Mouse (Mus musculus): ENCODE measurements around the gene Mrpl47. TPM values are rescaled to one million over a fixed set of nuclear protein-coding genes. Genes with fewer than 3 reads are reported as not detected.
A peak's percentile ranks its signal among the peaks of the same experiment; 100 is the strongest.
"Not testable (repeated sequence)": the region's sequence is repeated elsewhere in the genome, so short reads cannot be mapped to it uniquely, and the experiment has no call there.

Gene Mrpl47
- polyA plus RNA-seq, 1 experiment from 2014 or later: 30.2 TPM

DNA sequence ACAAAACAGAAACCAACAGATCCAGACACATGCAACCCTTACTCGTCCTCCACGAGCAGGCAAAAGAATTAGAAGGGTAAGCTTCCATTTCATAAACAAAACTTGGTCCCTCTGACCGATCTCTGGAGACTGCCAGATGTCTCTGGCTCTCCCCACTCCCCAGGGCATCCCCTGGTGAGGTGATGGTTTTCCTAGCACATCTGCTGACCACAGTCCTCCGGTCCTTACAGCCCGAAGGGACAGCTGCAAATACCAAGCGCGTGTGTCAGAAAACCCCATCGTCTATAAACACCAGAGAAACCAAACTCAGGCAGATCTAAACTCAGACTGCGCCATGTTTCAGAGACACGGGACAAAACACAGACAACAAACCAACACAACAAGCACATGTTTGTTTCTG lies 32.8 kb downstream of the Mrpl47 start:
- not testable (repeated sequence) for H3K9ac ChIP-seq; H3K36me3 ChIP-seq; H3K4me2 ChIP-seq (replicated peaks); H3K4me1 ChIP-seq; ATAC-seq (ENCODE audit: low FRiP score, low read depth); H3K4me3 ChIP-seq; H3K9me3 ChIP-seq; H3K27me3 ChIP-seq; H3K27ac ChIP-seq
- 88% methylated on average over 10 of the region's 10 CpGs for WGBS

DNA sequence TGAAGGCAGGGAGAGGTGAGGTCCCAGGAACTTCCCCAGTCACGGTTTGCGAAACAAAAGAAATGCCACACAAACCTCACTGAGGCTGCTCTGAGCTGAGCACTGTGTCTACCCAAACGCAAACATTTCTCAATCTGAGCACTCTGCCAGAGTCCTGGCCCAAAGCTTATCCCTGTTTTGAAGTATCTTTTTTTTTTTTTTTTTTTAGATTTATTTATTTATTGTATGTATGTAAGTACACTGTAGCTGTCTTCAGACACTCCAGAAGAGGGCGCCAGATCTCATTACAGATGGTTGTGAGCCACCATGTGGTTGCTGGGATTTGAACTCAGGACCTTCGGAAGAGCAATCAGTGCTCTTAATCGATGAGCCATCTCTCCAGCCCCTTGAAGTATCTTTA lies 33.4 kb downstream of the Mrpl47 start:
- not testable (repeated sequence) for H3K4me1 ChIP-seq; H3K27me3 ChIP-seq; H3K9me3 ChIP-seq; H3K9ac ChIP-seq; H3K4me3 ChIP-seq; H3K36me3 ChIP-seq; H3K4me2 ChIP-seq (replicated peaks); H3K27ac ChIP-seq; ATAC-seq (ENCODE audit: low FRiP score, low read depth)
- WGBS: 97% methylated on average over 6 of the region's 6 CpGs

- H3K9me3 ChIP-seq: no peaks in the 10 kb centered on the region
These were observed 39.1 kb downstream of the Mrpl47 start for GRCm38 (mm10) chr3:32698228-32698863.

DNA sequence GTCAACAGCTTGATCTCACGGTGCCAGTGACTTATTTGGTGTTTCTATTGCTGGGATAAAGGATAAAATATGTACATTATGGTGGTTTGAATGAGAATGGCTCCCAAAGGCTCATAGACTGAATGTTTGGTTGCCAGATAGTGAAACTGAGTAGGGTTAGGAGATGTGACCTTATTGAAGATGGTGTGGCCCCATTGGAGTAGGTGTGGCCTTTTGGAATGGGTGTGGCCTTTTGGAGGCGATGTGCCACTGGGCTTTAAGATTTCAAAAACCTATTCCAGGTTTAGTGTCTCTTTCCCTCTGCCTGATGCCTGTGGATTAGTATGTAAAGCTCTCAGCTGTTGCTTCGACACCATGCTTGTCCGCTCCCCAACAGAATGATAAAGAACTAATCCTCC lies 41.8 kb downstream of the Mrpl47 start:
- no peak for ATAC-seq (ENCODE audit: low FRiP score, low read depth)
- Histone ChIP-seq H3K9me3 (no peaks in the 10 kb centered on the region), H3K4me2 (replicated peaks) (no peak overlapping the region), H3K9ac (no peak overlapping the region), H3K4me3 (no peak overlapping the region), H3K4me1 (no peaks in the 10 kb centered on the region), H3K36me3 (no peaks in the 10 kb centered on the region), H3K27me3 (no peaks in the 10 kb centered on the region), H3K27ac (no peak overlapping the region)
- 88% methylated on average over 4 of the region's 4 CpGs for WGBS

More at GRCm38 (mm10) chr3:32698228-32698863, 39.1 kb downstream of the Mrpl47 start:
- Histone ChIP-seq H3K4me3 (no peak overlapping the region), H3K4me1 (no peaks in the 10 kb centered on the region), H3K36me3 (no peaks in the 10 kb centered on the region), H3K9ac (no peak overlapping the region), H3K27ac (no peak overlapping the region), H3K27me3 (no peaks in the 10 kb centered on the region), H3K4me2 (replicated peaks) (no peak overlapping the region)
- peak; percentile 66; the same call in 1 of the 2 replicates for ATAC-seq (ENCODE audit: low FRiP score, low read depth)
- 43% methylated on average over 7 of the region's 7 CpGs for WGBS

GRCm38 (mm10) chr3:32694737-32695582 lies 42.4 kb downstream of the Mrpl47 start:
- 64% methylated on average over 12 of the region's 12 CpGs for WGBS

GRCm38 (mm10) chr3:32694211-32694610 lies 43.2 kb downstream of the Mrpl47 start:
- Histone ChIP-seq H3K4me1 (no peaks in the 10 kb centered on the region), H3K27me3 (no peaks in the 10 kb centered on the region), H3K4me2 (replicated peaks) (no peak overlapping the region), H3K9ac (no peak overlapping the region), H3K4me3 (no peak overlapping the region), H3K36me3 (no peaks in the 10 kb centered on the region), H3K9me3 (no peaks in the 10 kb centered on the region), H3K27ac (no peak overlapping the region)
- no peak for ATAC-seq (ENCODE audit: low FRiP score, low read depth)
- 72% methylated on average over 5 of the region's 5 CpGs for WGBS

More at GRCm38 (mm10) chr3:32694737-32695582, 42.4 kb downstream of the Mrpl47 start:
- no peak overlapping the region for H3K27ac ChIP-seq
- H3K4me3 ChIP-seq: no peak overlapping the region
- no peaks in the 10 kb centered on the region for H3K4me1 ChIP-seq
- H3K27me3 ChIP-seq: no peaks in the 10 kb centered on the region
- ATAC-seq (ENCODE audit: low FRiP score, low read depth): no peak
- H3K4me2 ChIP-seq (replicated peaks): no peak overlapping the region
- no peaks in the 10 kb centered on the region for H3K9me3 ChIP-seq
- no peak overlapping the region for H3K9ac ChIP-seq
- no peaks in the 10 kb centered on the region for H3K36me3 ChIP-seq

DNA sequence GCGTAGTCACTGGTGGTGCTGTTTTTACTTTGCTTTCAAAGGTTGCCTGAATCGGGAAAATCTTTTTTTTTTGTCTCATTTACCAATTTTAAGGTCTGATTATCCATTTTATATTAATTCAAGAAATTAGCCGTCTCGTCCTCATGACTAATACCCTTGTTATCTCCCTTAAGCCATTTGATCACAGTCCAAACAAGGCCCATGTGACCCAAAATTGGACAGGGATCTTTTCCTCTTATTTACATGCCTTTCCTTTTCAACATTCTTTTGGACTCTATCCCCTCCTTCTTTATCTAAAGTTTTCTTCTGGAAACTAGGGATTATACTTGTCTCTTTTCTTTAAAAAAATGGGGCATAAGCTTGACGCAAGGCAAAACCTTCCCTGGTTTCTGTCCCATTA lies 45.6 kb downstream of the Mrpl47 start:
- H3K27me3 ChIP-seq: no peaks in the 10 kb centered on the region
- no peak overlapping the region for H3K4me2 ChIP-seq (replicated peaks)
- H3K27ac ChIP-seq: no peak overlapping the region
- no peak for ATAC-seq (ENCODE audit: low FRiP score, low read depth)
- H3K4me1 ChIP-seq: no peaks in the 10 kb centered on the region
- WGBS: 81% methylated on average over 5 of the region's 5 CpGs
- H3K9me3 ChIP-seq: no peaks in the 10 kb centered on the region
- H3K9ac ChIP-seq: no peak overlapping the region
- no peaks in the 10 kb centered on the region for H3K36me3 ChIP-seq
- no peak overlapping the region for H3K4me3 ChIP-seq

GRCm38 (mm10) chr3:32690901-32691300 lies 46.5 kb downstream of the Mrpl47 start:
- ATAC-seq (ENCODE audit: low FRiP score, low read depth): no peak
- WGBS: 42% methylated on average over 1 of the region's 1 CpGs

DNA sequence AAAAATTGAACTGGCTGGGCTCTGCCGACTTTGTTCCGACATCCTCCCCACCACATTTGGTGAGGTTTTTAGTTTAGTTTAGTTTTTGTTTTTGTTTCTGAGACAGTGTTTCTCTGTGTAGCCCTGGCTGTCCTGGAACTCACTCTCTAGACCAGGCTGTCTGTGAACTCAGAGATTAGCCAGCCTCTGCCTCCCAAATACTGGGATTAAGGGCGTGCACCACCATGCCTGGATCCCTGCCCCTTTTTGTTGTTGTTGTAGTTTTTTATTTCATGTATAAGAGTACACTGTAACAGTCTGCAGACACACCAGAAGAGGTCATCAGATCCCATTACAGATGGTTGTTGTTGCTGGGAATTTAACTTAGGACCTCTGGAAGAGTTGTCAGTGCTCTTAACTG lies 47.4 kb downstream of the Mrpl47 start:
- Histone ChIP-seq H3K27ac (no peak overlapping the region), H3K4me2 (replicated peaks) (no peak overlapping the region), H3K4me3 (no peak overlapping the region), H3K36me3 (no peaks in the 10 kb centered on the region), H3K4me1 (no peaks in the 10 kb centered on the region), H3K27me3 (no peaks in the 10 kb centered on the region), H3K9me3 (no peaks in the 10 kb centered on the region), H3K9ac (no peak overlapping the region)
- WGBS: 84% methylated on average over 3 of the region's 3 CpGs
- ATAC-seq (ENCODE audit: low FRiP score, low read depth): no peak

More at GRCm38 (mm10) chr3:32690901-32691300, 46.5 kb downstream of the Mrpl47 start:
- H3K9me3 ChIP-seq: no peaks in the 10 kb centered on the region
- no peaks in the 10 kb centered on the region for H3K27me3 ChIP-seq
- H3K4me1 ChIP-seq: no peaks in the 10 kb centered on the region
- H3K9ac ChIP-seq: no peak overlapping the region
- no peak overlapping the region for H3K4me2 ChIP-seq (replicated peaks)
- H3K27ac ChIP-seq: no peak overlapping the region
- no peak overlapping the region for H3K4me3 ChIP-seq
- H3K36me3 ChIP-seq: no peaks in the 10 kb centered on the region

DNA sequence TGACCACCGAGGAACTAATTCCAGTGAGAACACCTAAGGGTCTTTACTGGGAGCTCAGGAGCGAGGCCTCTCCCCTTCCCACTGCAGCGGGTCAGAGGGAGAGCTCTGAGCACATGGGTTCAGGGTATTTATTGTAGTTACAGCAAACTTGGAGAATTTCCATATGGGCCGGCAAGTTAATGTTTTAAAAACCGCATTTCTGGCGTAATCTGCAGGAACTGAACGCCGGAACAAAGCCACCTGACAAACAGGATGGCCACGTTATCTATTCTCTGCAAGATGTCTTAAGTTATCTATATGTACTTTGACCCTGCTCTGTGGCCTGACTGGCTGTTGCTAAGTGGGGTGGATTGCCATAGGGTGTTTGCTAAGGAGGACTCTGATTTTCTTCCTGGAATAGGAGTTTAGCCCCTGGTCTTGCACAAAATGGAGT lies 47.8 kb downstream of the Mrpl47 start:
- Histone ChIP-seq H3K9ac (no peak overlapping the region), H3K9me3 (no peaks in the 10 kb centered on the region), H3K4me1 (no peaks in the 10 kb centered on the region), H3K27me3 (no peaks in the 10 kb centered on the region), H3K36me3 (no peaks in the 10 kb centered on the region), H3K27ac (no peak overlapping the region), H3K4me3 (no peak overlapping the region), H3K4me2 (replicated peaks) (no peak overlapping the region)
- no peak for ATAC-seq (ENCODE audit: low FRiP score, low read depth)
- WGBS: 86% methylated on average over 9 of the region's 9 CpGs

GRCm38 (mm10) chr3:32687156-32687555 lies 50.2 kb downstream of the Mrpl47 start:
- Histone ChIP-seq H3K4me3 (no peak overlapping the region), H3K4me2 (replicated peaks) (no peak overlapping the region), H3K27ac (no peak overlapping the region), H3K9me3 (no peaks in the 10 kb centered on the region), H3K4me1 (no peaks in the 10 kb centered on the region), H3K27me3 (no peaks in the 10 kb centered on the region), H3K36me3 (no peaks in the 10 kb centered on the region), H3K9ac (no peak overlapping the region)
- no peak for ATAC-seq (ENCODE audit: low FRiP score, low read depth)
- WGBS: 31% methylated on average over 4 of the region's 4 CpGs

GRCm38 (mm10) chr3:32686537-32686936 lies 50.9 kb downstream of the Mrpl47 start:
- no peak overlapping the region for H3K9ac ChIP-seq
- 69% methylated on average over 1 of the region's 1 CpGs for WGBS
- H3K4me2 ChIP-seq (replicated peaks): no peak overlapping the region
- H3K4me3 ChIP-seq: no peak overlapping the region
- no peak overlapping the region for H3K27ac ChIP-seq
- H3K27me3 ChIP-seq: no peaks in the 10 kb centered on the region
- H3K36me3 ChIP-seq: no peaks in the 10 kb centered on the region
- no peaks in the 10 kb centered on the region for H3K9me3 ChIP-seq
- no peaks in the 10 kb centered on the region for H3K4me1 ChIP-seq
- no peak for ATAC-seq (ENCODE audit: low FRiP score, low read depth)

Measured in limb, embryonic 13.5 days (tissue).